Mouse (Mus musculus): ENCODE measurements around the gene Paqr7. TPM values are rescaled to one million over a fixed set of nuclear protein-coding genes. Genes with fewer than 3 reads are reported as not detected.

Paqr7 gene
- polyA plus RNA-seq, 1 experiment from 2014 or later, result 11.9 TPM

GRCm38 (mm10) chr4:134559154-134559553 is 62.7 kb downstream of the Paqr7 start:
- H3K36me3 ChIP-seq, result peaks cover 14% of the 10 kb centered on the region; the same call in 1 of the 2 replicates
- H3K4me1 ChIP-seq (replicated peaks), result peaks cover 8% of the 10 kb centered on the region
- 74% methylated on average over 7 of the region's 7 CpGs for WGBS
- no peak for ATAC-seq (replicated peaks; ENCODE audit: insufficient number of reproducible peaks, insufficient read depth, low FRiP score, low read depth)
- no peak overlapping the region for H3K27ac ChIP-seq
- H3K27me3 ChIP-seq, result no peaks in the 10 kb centered on the region
- no peak overlapping the region for H3K4me2 ChIP-seq
- no peak overlapping the region for H3K4me3 ChIP-seq
- H3K9me3 ChIP-seq (replicated peaks), result no peaks in the 10 kb centered on the region
- H3K9ac ChIP-seq, result no peak overlapping the region

Small RNAs within 50 kb of the gene (microRNA-seq; reads per million reads assigned to microRNA genes)
- gene Gm23634, result 0.63 reads per million

Other genes with a start within 250 kb of the Paqr7 start
- gene Gm30191, start 249.8 kb upstream of the Paqr7 start, polyA plus RNA-seq (2015; fragmentation: Nextera tagmentation; extraction: Ambion mirVana), result not detected in 2 replicates
- 5.0 and 5.1 TPM in 2 replicates for gene Grrp1, start 242.6 kb upstream of the Paqr7 start, polyA plus RNA-seq (2015; fragmentation: Nextera tagmentation; extraction: Ambion mirVana)
- 11.3 and 14.3 TPM in 2 replicates for gene Pdik1l, start 208.8 kb upstream of the Paqr7 start, polyA plus RNA-seq (2015; fragmentation: Nextera tagmentation; extraction: Ambion mirVana)
- gene Trim63, start 181.6 kb upstream of the Paqr7 start, polyA plus RNA-seq (2015; fragmentation: Nextera tagmentation; extraction: Ambion mirVana), result 137 and 156 TPM in 2 replicates
- gene Slc30a2, start 153.5 kb upstream of the Paqr7 start, polyA plus RNA-seq (2015; fragmentation: Nextera tagmentation; extraction: Ambion mirVana), result 0.18 and 0.21 TPM in 2 replicates
- 2.3 and 2.9 TPM in 2 replicates for gene Extl1, start 112.8 kb upstream of the Paqr7 start, polyA plus RNA-seq (2015; fragmentation: Nextera tagmentation; extraction: Ambion mirVana)
- gene Pafah2, start 100.4 kb upstream of the Paqr7 start, polyA plus RNA-seq (2015; fragmentation: Nextera tagmentation; extraction: Ambion mirVana), result 10.3 and 10.6 TPM in 2 replicates
- 947 and 956 TPM in 2 replicates for gene Stmn1, start 28.4 kb upstream of the Paqr7 start, polyA plus RNA-seq (2015; fragmentation: Nextera tagmentation; extraction: Ambion mirVana)
- 7.3 and 7.9 TPM in 2 replicates for gene Aunip, start 14.3 kb downstream of the Paqr7 start, polyA plus RNA-seq (2015; fragmentation: Nextera tagmentation; extraction: Ambion mirVana)
- 147 and 152 TPM in 2 replicates for gene Mtfr1l, start 38.7 kb downstream of the Paqr7 start, polyA plus RNA-seq (2015; fragmentation: Nextera tagmentation; extraction: Ambion mirVana)
- 30.8 and 42.0 TPM in 2 replicates for gene Selenon, start 55.5 kb downstream of the Paqr7 start, polyA plus RNA-seq (2015; fragmentation: Nextera tagmentation; extraction: Ambion mirVana)
- 5.1 and 6.6 TPM in 2 replicates for gene Man1c1, start 207.6 kb downstream of the Paqr7 start, polyA plus RNA-seq (2015; fragmentation: Nextera tagmentation; extraction: Ambion mirVana)